Mouse (Mus musculus): ENCODE measurements around the gene Barx2. TPM values are rescaled to one million over a fixed set of nuclear protein-coding genes. Genes with fewer than 3 reads are reported as not detected.
"Not testable (repeated sequence)": the region's sequence is repeated elsewhere in the genome, so short reads cannot be mapped to it uniquely, and the experiment has no call there.

Gene Barx2
- polyA plus RNA-seq (2012; rRNA removed), result 0.79 and 1.0 TPM in 2 replicates

- DNase-seq, result peak; percentile 6 to 33
- no peak within 1 kb of the TSS for H3K27ac ChIP-seq (ENCODE audit: insufficient read depth, low read length)
- no peaks in the 10 kb centered on the region for H3K4me1 ChIP-seq (ENCODE audit: control insufficient read depth, insufficient read depth, low read length)
- H3K4me3 ChIP-seq (replicated peaks; ENCODE audit: insufficient read depth, low read depth, low read length), result no peak within 1 kb of the TSS
- TF ChIP-seq POLR2A (IDR thresholded peaks at IDR 0.05; ENCODE audit: borderline replicate concordance, insufficient read depth, low read length) (no peak), CTCF (IDR thresholded peaks at IDR 0.05; ENCODE audit: borderline replicate concordance, insufficient read depth, low read depth, low read length) (peak; percentile 12; the same call in 1 of the 2 replicates)
- H3K27me3 ChIP-seq (ENCODE audit: control insufficient read depth, insufficient read depth, low read length), result peaks cover 4% of the 10 kb centered on the region; the same call in 1 of the 2 replicates
- WGBS, result 2% methylated on average over 80 of the region's 81 CpGs
Measured at GRCm38 (mm10) chr9:31912921-31913738, at the start of gene Barx2. Barx2 (minus strand) TSS chr9:31913462.

DNA sequence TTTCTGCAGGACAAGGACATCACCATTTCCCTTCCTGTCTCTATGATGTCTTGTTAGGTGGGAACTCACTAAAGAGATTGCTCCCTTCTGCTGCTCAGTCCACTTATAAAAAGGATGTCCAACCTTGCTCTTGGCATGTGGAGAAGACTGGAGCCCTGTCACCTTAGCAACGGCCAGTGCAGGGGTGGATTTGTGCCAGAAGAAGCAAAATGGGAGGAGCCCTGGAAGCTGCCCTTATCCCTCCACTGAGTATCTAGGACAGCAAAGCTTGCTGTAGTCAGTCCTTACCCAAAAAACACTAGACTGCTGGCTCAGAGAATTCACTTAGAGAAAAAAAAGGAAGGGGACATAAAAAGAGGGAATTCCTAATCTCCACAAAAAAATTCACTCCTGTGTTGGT is 49.0 kb upstream of the Barx2 start:
- no peak for TF ChIP-seq CTCF (IDR thresholded peaks at IDR 0.05; ENCODE audit: borderline replicate concordance, insufficient read depth, low read depth, low read length)
- peak; percentile 18 to 32 for DNase-seq
- Histone ChIP-seq H3K4me1 (ENCODE audit: control insufficient read depth, insufficient read depth, low read length) (no peaks in the 10 kb centered on the region), H3K27me3 (ENCODE audit: control insufficient read depth, insufficient read depth, low read length) (no peaks in the 10 kb centered on the region; the same call in 1 of the 2 replicates), H3K4me3 (replicated peaks; ENCODE audit: insufficient read depth, low read depth, low read length) (no peak overlapping the region), H3K27ac (ENCODE audit: insufficient read depth, low read length) (no peak overlapping the region)
- 9% methylated on average over 1 of the region's 1 CpGs for WGBS

DNA sequence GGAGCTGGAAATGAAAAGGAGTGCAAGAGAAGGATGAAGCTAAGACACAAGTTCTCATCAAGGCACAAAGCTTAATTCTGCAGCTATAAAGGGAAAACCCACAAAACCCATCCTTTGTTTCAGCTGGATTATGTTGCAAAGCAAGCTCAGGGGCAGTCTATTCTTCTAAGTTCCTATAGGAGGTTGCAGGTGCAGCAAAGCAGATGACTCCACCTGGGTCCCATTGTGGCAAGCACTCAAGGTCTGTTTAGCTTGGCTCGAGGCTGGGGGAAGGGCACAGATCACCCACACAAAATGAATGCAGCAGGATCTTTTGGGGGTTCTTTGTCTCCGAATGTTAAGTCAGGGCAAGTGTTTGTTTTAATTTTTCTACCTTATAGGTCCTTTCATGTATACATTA is 47.2 kb upstream of the Barx2 start:
- Histone ChIP-seq H3K27me3 (ENCODE audit: control insufficient read depth, insufficient read depth, low read length) (no peaks in the 10 kb centered on the region; the same call in 1 of the 2 replicates), H3K4me3 (replicated peaks; ENCODE audit: insufficient read depth, low read depth, low read length) (no peak overlapping the region), H3K27ac (ENCODE audit: insufficient read depth, low read length) (no peak overlapping the region), H3K4me1 (ENCODE audit: control insufficient read depth, insufficient read depth, low read length) (no peaks in the 10 kb centered on the region)
- DNase-seq, result no peak
- TF ChIP-seq POLR2A (IDR thresholded peaks at IDR 0.05; ENCODE audit: borderline replicate concordance, insufficient read depth, low read length), result no peak
- no peak for TF ChIP-seq CTCF (IDR thresholded peaks at IDR 0.05; ENCODE audit: borderline replicate concordance, insufficient read depth, low read depth, low read length)
- WGBS, result 89% methylated on average over 2 of the region's 2 CpGs

DNA sequence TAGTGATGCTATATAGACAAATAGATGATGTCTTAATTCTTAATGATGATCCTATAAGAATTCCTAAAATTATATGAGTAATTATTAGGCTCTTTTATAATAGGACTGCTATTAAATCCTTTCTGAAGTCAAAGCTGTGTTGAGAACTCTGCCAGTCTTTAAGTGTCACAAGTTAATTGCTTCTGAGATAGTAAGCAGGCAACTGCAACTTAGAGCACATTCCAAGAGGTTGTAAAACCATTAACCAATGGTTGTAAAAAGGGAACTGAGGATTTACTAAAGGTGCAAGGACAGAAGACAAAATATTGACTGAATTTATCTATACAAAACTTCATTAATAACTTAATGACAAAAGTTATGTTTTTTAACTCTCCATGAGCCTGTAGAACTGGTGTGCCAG is 44.9 kb upstream of the Barx2 start:
- H3K27ac ChIP-seq (ENCODE audit: insufficient read depth, low read length), result no peak overlapping the region
- H3K4me1 ChIP-seq (ENCODE audit: control insufficient read depth, insufficient read depth, low read length), result no peaks in the 10 kb centered on the region
- no peak for TF ChIP-seq POLR2A (IDR thresholded peaks at IDR 0.05; ENCODE audit: borderline replicate concordance, insufficient read depth, low read length)
- no peak for TF ChIP-seq CTCF (IDR thresholded peaks at IDR 0.05; ENCODE audit: borderline replicate concordance, insufficient read depth, low read depth, low read length)
- no peak overlapping the region for H3K4me3 ChIP-seq (replicated peaks; ENCODE audit: insufficient read depth, low read depth, low read length)
- H3K27me3 ChIP-seq (ENCODE audit: control insufficient read depth, insufficient read depth, low read length), result no peaks in the 10 kb centered on the region; the same call in 1 of the 2 replicates
- DNase-seq, result no peak

GRCm38 (mm10) chr9:31950506-31950905 is 37.2 kb upstream of the Barx2 start:
- no peak overlapping the region for H3K27ac ChIP-seq (ENCODE audit: insufficient read depth, low read length)
- H3K4me3 ChIP-seq (replicated peaks; ENCODE audit: insufficient read depth, low read depth, low read length), result no peak overlapping the region
- no peaks in the 10 kb centered on the region for H3K4me1 ChIP-seq (ENCODE audit: control insufficient read depth, insufficient read depth, low read length)
- no peaks in the 10 kb centered on the region for H3K27me3 ChIP-seq (ENCODE audit: control insufficient read depth, insufficient read depth, low read length)
- TF ChIP-seq POLR2A (IDR thresholded peaks at IDR 0.05; ENCODE audit: borderline replicate concordance, insufficient read depth, low read length) (no peak), CTCF (IDR thresholded peaks at IDR 0.05; ENCODE audit: borderline replicate concordance, insufficient read depth, low read depth, low read length) (no peak)
- WGBS, result 93% methylated on average over 5 of the region's 5 CpGs
- DNase-seq, result no peak

- no peak for TF ChIP-seq POLR2A (IDR thresholded peaks at IDR 0.05; ENCODE audit: borderline replicate concordance, insufficient read depth, low read length)
- no peak for TF ChIP-seq CTCF (IDR thresholded peaks at IDR 0.05; ENCODE audit: borderline replicate concordance, insufficient read depth, low read depth, low read length)
- H3K27ac ChIP-seq (ENCODE audit: insufficient read depth, low read length), result no peak overlapping the region
- H3K27me3 ChIP-seq (ENCODE audit: control insufficient read depth, insufficient read depth, low read length), result no peaks in the 10 kb centered on the region; the same call in 1 of the 2 replicates
- no peak for DNase-seq
- no peaks in the 10 kb centered on the region for H3K4me1 ChIP-seq (ENCODE audit: control insufficient read depth, insufficient read depth, low read length)
- H3K4me3 ChIP-seq (replicated peaks; ENCODE audit: insufficient read depth, low read depth, low read length), result no peak overlapping the region
- WGBS, result 91% methylated on average over 5 of the region's 5 CpGs
Measured at GRCm38 (mm10) chr9:31949031-31949430, 35.8 kb upstream of the Barx2 start.

DNA sequence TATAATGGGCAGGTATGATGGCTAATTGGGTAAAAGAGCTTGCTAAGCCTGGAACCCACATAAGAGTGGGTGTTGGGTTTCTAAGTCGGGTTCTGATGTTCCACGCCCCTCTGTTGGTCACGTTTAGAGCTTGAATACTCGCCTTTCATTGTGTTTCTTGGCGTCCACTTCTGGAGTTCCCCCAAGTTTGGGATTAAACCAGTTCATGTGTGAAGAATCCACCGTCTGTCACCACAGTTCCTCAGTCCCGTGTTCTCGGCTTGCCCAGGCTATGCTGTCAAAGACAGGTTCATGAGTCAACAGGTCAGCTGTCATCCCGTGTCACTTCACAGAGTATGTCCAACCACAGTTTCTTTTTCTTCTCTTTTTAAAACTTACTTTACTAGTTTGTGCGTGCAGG is 33.8 kb upstream of the Barx2 start:
- no peak for DNase-seq
- WGBS, result 11% methylated on average over 10 of the region's 10 CpGs
- H3K4me3 ChIP-seq (replicated peaks; ENCODE audit: insufficient read depth, low read depth, low read length), result no peak overlapping the region
- H3K27ac ChIP-seq (ENCODE audit: insufficient read depth, low read length), result no peak overlapping the region
- H3K27me3 ChIP-seq (ENCODE audit: control insufficient read depth, insufficient read depth, low read length), result no peaks in the 10 kb centered on the region; the same call in 1 of the 2 replicates
- TF ChIP-seq POLR2A (IDR thresholded peaks at IDR 0.05; ENCODE audit: borderline replicate concordance, insufficient read depth, low read length) (no peak), CTCF (IDR thresholded peaks at IDR 0.05; ENCODE audit: borderline replicate concordance, insufficient read depth, low read depth, low read length) (no peak)
- no peaks in the 10 kb centered on the region for H3K4me1 ChIP-seq (ENCODE audit: control insufficient read depth, insufficient read depth, low read length)

GRCm38 (mm10) chr9:31942334-31942733 is 29.1 kb upstream of the Barx2 start:
- WGBS, result 42% methylated on average over 1 of the region's 1 CpGs
- no peak overlapping the region for H3K27ac ChIP-seq (ENCODE audit: insufficient read depth, low read length)
- TF ChIP-seq POLR2A (IDR thresholded peaks at IDR 0.05; ENCODE audit: borderline replicate concordance, insufficient read depth, low read length) (no peak), CTCF (IDR thresholded peaks at IDR 0.05; ENCODE audit: borderline replicate concordance, insufficient read depth, low read depth, low read length) (no peak)
- H3K4me1 ChIP-seq (ENCODE audit: control insufficient read depth, insufficient read depth, low read length), result no peaks in the 10 kb centered on the region
- H3K27me3 ChIP-seq (ENCODE audit: control insufficient read depth, insufficient read depth, low read length), result no peaks in the 10 kb centered on the region; the same call in 1 of the 2 replicates
- DNase-seq, result no peak
- no peak overlapping the region for H3K4me3 ChIP-seq (replicated peaks; ENCODE audit: insufficient read depth, low read depth, low read length)

GRCm38 (mm10) chr9:31936486-31936885 is 23.2 kb upstream of the Barx2 start:
- 36% methylated on average over 14 of the region's 16 CpGs for WGBS
- DNase-seq, result not testable (repeated sequence)

More at GRCm38 (mm10) chr9:31936486-31936885, 23.2 kb upstream of the Barx2 start:
- not testable (repeated sequence) for H3K4me3 ChIP-seq (replicated peaks; ENCODE audit: insufficient read depth, low read depth, low read length); H3K27me3 ChIP-seq (ENCODE audit: control insufficient read depth, insufficient read depth, low read length); H3K4me1 ChIP-seq (ENCODE audit: control insufficient read depth, insufficient read depth, low read length); H3K27ac ChIP-seq (ENCODE audit: insufficient read depth, low read length)
